Mouse (Mus musculus) MEL (cell line): ENCODE measurements at regions not wholly inside any gene's neighbourhood (a gene's known extent, or its start where the extent isn't known, plus 50 kb on each side); places are given as distances from the start of the nearest gene placed in this dataset.

ENCODE experiments used
- DNase-seq: peaks from one replicate; pipeline ENCODE4 v3.0.0; 2011; ENCODE audit warnings: low read depth, low spot score
- H3K27ac ChIP-seq: 2 replicates; pipeline ENCODE4 v1.5.1; 2012; ENCODE audit warnings: low read depth, mild to moderate bottlenecking, control low read depth, low read length, moderate library complexity; ENCODE audit not compliant: control insufficient read depth
- H3K27me3 ChIP-seq, 2 experiments: fragments of 150-350 bp in 1 of 2; sonication (generic) in 1 of 2; 2 replicates each; pipeline ENCODE4 v1.6.1; 2012; ENCODE audit warnings: low read length in 2 of 2, mild to moderate bottlenecking in 2 of 2, improper control_type of control experiment in 1 of 2, moderate library complexity in 1 of 2; ENCODE audit not compliant: insufficient read depth in 2 of 2, control insufficient read depth in 1 of 2
- H3K36me3 ChIP-seq, 2 experiments: 2 replicates each; pipeline ENCODE4 v1.6.1; 2012 to 2014; ENCODE audit warnings: low read length in 2 of 2, improper control_type of control experiment in 1 of 2, inconsistent platforms in 1 of 2, mild to moderate bottlenecking in 1 of 2; ENCODE audit not compliant: insufficient read depth in 2 of 2, control insufficient read depth in 1 of 2
- H3K4me1 ChIP-seq, 2 experiments: fragments of 150-350 bp in 1 of 2; sonication (generic) in 1 of 2; 2 replicates each; pipeline ENCODE4 v1.6.1; 2012; ENCODE audit warnings: low read length in 2 of 2, improper control_type of control experiment in 1 of 2, mild to moderate bottlenecking in 1 of 2; ENCODE audit not compliant: insufficient read depth in 2 of 2, control insufficient read depth in 1 of 2
- H3K4me3 ChIP-seq, 2 experiments: fragments of 150-350 bp in 1 of 2; sonication (generic) in 1 of 2; 2 replicates each; pipeline ENCODE4 v1.5.1; 2012; ENCODE audit warnings: low read depth in 2 of 2, low read length in 2 of 2, mild to moderate bottlenecking in 2 of 2, moderate library complexity in 2 of 2, control low read depth in 1 of 2, improper control_type of control experiment in 1 of 2; ENCODE audit not compliant: control insufficient read depth in 1 of 2, insufficient read depth in 1 of 2
- H3K79me2 ChIP-seq: 2 replicates; pipeline ENCODE4 v1.6.1; 2012; ENCODE audit warnings: mild to moderate bottlenecking, low read length, moderate library complexity; ENCODE audit not compliant: control insufficient read depth, poor library complexity, insufficient read depth
- H3K9ac ChIP-seq: 2 replicates; pipeline ENCODE4 v1.6.1; 2012; ENCODE audit warnings: low read depth, mild to moderate bottlenecking, control low read depth, low read length, moderate library complexity; ENCODE audit not compliant: control insufficient read depth, poor library complexity, severe bottlenecking
- H3K9me3 ChIP-seq: fragments of 150-350 bp; sonication (generic); replicated peaks from 2 replicates; pipeline ENCODE4 v1.6.1; 2012; ENCODE audit warnings: mild to moderate bottlenecking, low read length, improper control_type of control experiment, moderate library complexity; ENCODE audit not compliant: insufficient read depth
- ELF1 ChIP-seq: IDR thresholded peaks from 2 replicates; pipeline ENCODE4 v1.6.1; 2014; ENCODE audit warnings: low read depth, mild to moderate bottlenecking, inconsistent platforms, low read length, improper control_type of control experiment, moderate library complexity
- EP300 ChIP-seq, 2 experiments: IDR thresholded peaks; 2 replicates each; pipeline ENCODE4 v1.6.1; 2011; ENCODE audit warnings: improper control_type of control experiment in 2 of 2, low read length in 2 of 2, low read depth in 1 of 2, mild to moderate bottlenecking in 1 of 2
- MAFK ChIP-seq: IDR thresholded peaks from 2 replicates; pipeline ENCODE4 v1.6.1; 2011; ENCODE audit warnings: low read depth, mild to moderate bottlenecking, low read length, improper control_type of control experiment, borderline replicate concordance
- MAZ ChIP-seq: IDR thresholded peaks from 2 replicates; pipeline ENCODE4 v1.6.1; 2012; ENCODE audit warnings: low read depth, mild to moderate bottlenecking, inconsistent platforms, low read length, improper control_type of control experiment
- MYC ChIP-seq: IDR thresholded peaks from 2 replicates; pipeline ENCODE4 v1.6.1; 2011; ENCODE audit warnings: low read depth, mild to moderate bottlenecking, low read length, improper control_type of control experiment, moderate library complexity
- POLR2A ChIP-seq, 2 experiments: IDR thresholded peaks; 2 replicates each; pipeline ENCODE4 v1.6.1; 2011 to 2012; ENCODE audit warnings: low read length in 2 of 2, mild to moderate bottlenecking in 2 of 2, control low read depth in 1 of 2, improper control_type of control experiment in 1 of 2, low read depth in 1 of 2, moderate library complexity in 1 of 2; ENCODE audit not compliant: control insufficient read depth in 1 of 2, insufficient read depth in 1 of 2, poor library complexity in 1 of 2
- SMC3 ChIP-seq: IDR thresholded peaks from 2 replicates; pipeline ENCODE4 v1.6.1; 2011; ENCODE audit warnings: low read depth, low read length, improper control_type of control experiment
- TAL1 ChIP-seq: IDR thresholded peaks from 2 replicates; pipeline ENCODE4 v1.6.1; 2012; ENCODE audit warnings: mild to moderate bottlenecking, inconsistent platforms, low read length, moderate library complexity, mixed read lengths
- ZNF384 ChIP-seq: IDR thresholded peaks from 2 replicates; pipeline ENCODE4 v1.6.1; 2012; ENCODE audit warnings: low read depth, mild to moderate bottlenecking, inconsistent platforms, low read length, improper control_type of control experiment

DNA sequence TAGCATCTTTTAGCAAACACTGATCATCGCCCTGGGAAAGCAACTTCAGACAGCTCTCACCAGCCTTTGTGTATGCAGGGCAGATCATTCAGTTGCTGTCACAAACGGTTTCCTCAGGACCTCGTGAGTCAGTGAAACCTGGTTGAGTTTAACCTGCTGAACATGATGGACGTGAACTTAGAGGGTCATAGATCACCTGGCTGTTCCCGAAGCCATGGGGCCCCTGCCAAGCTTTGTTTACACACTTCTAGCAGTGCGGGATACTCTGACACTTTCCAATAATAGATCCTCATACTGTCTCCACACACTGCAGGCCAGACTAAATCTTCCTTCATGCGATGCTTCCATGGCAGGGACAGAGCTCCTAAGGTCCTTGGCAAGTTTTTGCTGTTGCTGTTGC, 130.5 kb downstream of the Gm10131 start:
- Histone ChIP-seq H3K36me3 (no peaks in the 10 kb centered on the region), H3K4me3 (no peak overlapping the region), H3K27ac (no peak overlapping the region), H3K9me3 (no peaks in the 10 kb centered on the region), H3K79me2 (no peaks in the 10 kb centered on the region), H3K4me1 (no peaks in the 10 kb centered on the region), H3K27me3 (no peaks in the 10 kb centered on the region), H3K9ac (no peak overlapping the region)
- DNase-seq = no peak
- TF ChIP-seq EP300 (IDR thresholded peaks at IDR 0.05; ENCODE audit: low read depth in 1 of 2, low read length in 2 of 2) (no peak), MAFK (no peak), MYC (no peak), TAL1 (no peak), MAZ (no peak), ZNF384 (no peak), ELF1 (no peak), POLR2A (IDR thresholded peaks at IDR 0.05; ENCODE audit: control insufficient read depth in 1 of 2, insufficient read depth in 1 of 2, low read depth in 1 of 2, low read length in 2 of 2, poor library complexity in 1 of 2) (no peak), SMC3 (no peak)
